In the genomic region with DNA sequence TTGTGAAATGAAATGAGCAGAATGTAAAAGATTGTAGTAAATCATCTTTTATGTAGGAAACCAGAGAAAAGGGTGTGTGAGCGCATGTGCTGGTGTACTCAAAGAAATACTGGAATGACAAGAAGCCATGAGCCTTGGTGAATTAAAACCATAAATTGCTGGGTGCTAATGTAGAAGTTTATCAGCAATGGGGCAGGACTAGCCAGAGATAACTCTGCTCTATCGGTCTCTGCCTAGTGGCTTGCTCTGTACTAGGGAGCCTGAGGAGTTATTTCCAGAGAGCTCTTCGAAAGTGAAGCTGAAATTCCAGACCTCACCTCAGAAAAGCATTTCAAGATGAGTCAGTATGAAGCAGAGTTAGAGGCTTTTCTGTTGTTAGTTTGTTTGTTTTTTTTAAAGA, we compare ENCODE assay signal across 28 mouse cellular contexts. TPM values are rescaled to one million over a fixed set of nuclear protein-coding genes. Genes with fewer than 3 reads are reported as not detected.
DNase-seq lines count a peak whose midpoint lies in the region; ATAC-seq and TF ChIP-seq lines count a peak whose summit lies in the region.
"Had no signal": no experiment of that assay in that cellular context is flagged by ENCODE, and none has a peak within 500 bp of the region (broad histone marks: within the 10 kb centered on the region; RNA-seq: fewer than 3 reads in every experiment).

No protein-coding gene starts in this region.

- TF ChIP-seq POLR2A in MEL (IDR thresholded peaks at IDR 0.05; ENCODE audit: control insufficient read depth in 1 of 2, insufficient read depth in 1 of 2, low read depth in 1 of 2, low read length in 2 of 2, poor library complexity in 1 of 2), result no peak

- no peak overlapping the region for H3K9ac ChIP-seq in MEL (ENCODE audit: control insufficient read depth, low read depth, low read length, poor library complexity, severe bottlenecking)
- H3K9ac ChIP-seq in liver, embryonic 15.5 days, result no peak overlapping the region
- H3K9ac ChIP-seq: embryonic facial prominence, embryonic 13.5 days; forebrain, embryonic 12.5 days; forebrain, embryonic 15.5 days; heart, embryonic 12.5 days; heart, embryonic 15.5 days; hindbrain, embryonic 13.5 days had no signal

- H3K79me2 ChIP-seq in MEL (ENCODE audit: control insufficient read depth, insufficient read depth, low read length, poor library complexity), result peaks cover 2% of the 10 kb centered on the region; the same call in 1 of the 2 replicates

- H3K9me3 ChIP-seq in MEL (replicated peaks; ENCODE audit: insufficient read depth, low read length), result no peaks in the 10 kb centered on the region
- no peaks in the 10 kb centered on the region for H3K9me3 ChIP-seq in liver, embryonic 15.5 days (replicated peaks)
- H3K9me3 ChIP-seq: embryonic facial prominence, embryonic 10.5 days; embryonic facial prominence, embryonic 13.5 days; forebrain, embryonic 12.5 days; forebrain, embryonic 15.5 days; heart, embryonic 12.5 days; heart, embryonic 15.5 days; hindbrain, embryonic 10.5 days; hindbrain, embryonic 13.5 days had no signal

- H3K36me3 ChIP-seq in MEL (ENCODE audit: control insufficient read depth in 1 of 2, insufficient read depth in 2 of 2, low read length in 2 of 2), result peaks cover 12 to 51% of the 10 kb centered on the region in 2 experiments
- peaks cover 59% of the 10 kb centered on the region for H3K36me3 ChIP-seq in liver, embryonic 15.5 days (replicated peaks)

- TF ChIP-seq RAD21 in MEL (IDR thresholded peaks at IDR 0.05; ENCODE audit: low read depth, low read length), result no peak

- 47% methylated on average over 3 of the region's 3 CpGs for whole genome bisulfite sequencing in liver, embryonic 15.5 days (ENCODE audit: insufficient replicate concordance)

- DNase-seq in MEL (ENCODE audit: low read depth, low spot score), result peak; percentile 30
- peak; percentile 24 for DNase-seq in c-Kit-positive CD71-positive TER-119-negative erythroid progenitor cells, embryonic 14.5 days (ENCODE audit: low read depth)
- DNase-seq in thymus, postnatal 10 days (ENCODE audit: low spot score in 2 of 2), result no peak
- no peak for DNase-seq in lung, postnatal 14 days
- DNase-seq: adrenal gland, postnatal 14 days; cerebellum, adult 11-12 months; cerebellum, adult 8-10 months; cerebellum, postnatal 10 days; cerebellum, postnatal 36 days; embryo, embryonic 11 days; gastrocnemius, postnatal 25 days; heart, adult 18-20 months; heart, postnatal 10 days; heart, postnatal 36 days had no signal

- peak; percentile 12 to 37; a peak in 2 of 4 replicates for TF ChIP-seq EP300 in MEL (IDR thresholded peaks at IDR 0.05; ENCODE audit: low read depth in 1 of 2, low read length in 2 of 2)

- H3K4me2 ChIP-seq in liver, embryonic 15.5 days, result no peak overlapping the region
- H3K4me2 ChIP-seq: embryonic facial prominence, embryonic 13.5 days; forebrain, embryonic 12.5 days; forebrain, embryonic 15.5 days; heart, embryonic 12.5 days; heart, embryonic 15.5 days; hindbrain, embryonic 13.5 days had no signal

- TF ChIP-seq CTCF in MEL (IDR thresholded peaks at IDR 0.05 in 2 of 3, conservative IDR thresholded peaks at IDR 0.05 in 1 of 3; ENCODE audit: control insufficient read depth in 1 of 3, insufficient read depth in 1 of 3, low read depth in 2 of 3, low read length in 3 of 3, poor library complexity in 1 of 3, severe bottlenecking in 1 of 3), result no peak

- H3K27ac ChIP-seq in MEL (ENCODE audit: control insufficient read depth, low read depth, low read length), result no peak overlapping the region
- H3K27ac ChIP-seq in liver, embryonic 15.5 days (replicated peaks), result no peak overlapping the region
- H3K27ac ChIP-seq: embryonic facial prominence, embryonic 10.5 days; embryonic facial prominence, embryonic 13.5 days; forebrain, embryonic 12.5 days; forebrain, embryonic 15.5 days; heart, embryonic 15.5 days; hindbrain, embryonic 10.5 days; hindbrain, embryonic 13.5 days had no signal

- peak; percentile 61; the same call in 1 of the 2 replicates for ATAC-seq in liver, embryonic 15.5 days (ENCODE audit: insufficient read depth)
- ATAC-seq in megakaryocyte-erythroid progenitor cell, adult 5-6 weeks (replicated peaks; ENCODE audit: low FRiP score, low TSS enrichment, poor library complexity, severe bottlenecking), result peak; percentile 74
- ATAC-seq: CD4-positive, CD25-positive, alpha-beta regulatory T cell, adult 4 months; forebrain, embryonic 15.5 days; hindbrain, embryonic 16.5 days; Patski had no signal

- H3K4me1 ChIP-seq in MEL (ENCODE audit: control insufficient read depth in 1 of 2, insufficient read depth in 2 of 2, low read length in 2 of 2), result peaks cover 3 to 12% of the 10 kb centered on the region in 2 experiments; a peak in 3 of 4 replicates
- H3K4me1 ChIP-seq in liver, embryonic 15.5 days (replicated peaks), result 0 out of 2 replicates have a peak, but pooled peaks cover 5% of the 10 kb centered on the region
- H3K4me1 ChIP-seq: embryonic facial prominence, embryonic 10.5 days; embryonic facial prominence, embryonic 13.5 days; forebrain, embryonic 12.5 days; forebrain, embryonic 15.5 days; heart, embryonic 12.5 days; heart, embryonic 15.5 days; hindbrain, embryonic 10.5 days; hindbrain, embryonic 13.5 days had no signal

- H3K4me3 ChIP-seq in MEL (ENCODE audit: control insufficient read depth in 1 of 2, insufficient read depth in 1 of 2, low read depth in 2 of 2, low read length in 2 of 2), result no peak overlapping the region
- no peak overlapping the region for H3K4me3 ChIP-seq in liver, embryonic 15.5 days (replicated peaks)
- H3K4me3 ChIP-seq: embryonic facial prominence, embryonic 10.5 days; embryonic facial prominence, embryonic 13.5 days; erythroblast, embryonic 14.5 days; forebrain, embryonic 12.5 days; forebrain, embryonic 15.5 days; heart, embryonic 12.5 days; heart, embryonic 15.5 days; hindbrain, embryonic 10.5 days; hindbrain, embryonic 13.5 days had no signal

- H3K27me3 ChIP-seq in MEL (ENCODE audit: control insufficient read depth in 1 of 2, insufficient read depth in 2 of 2, low read length in 2 of 2), result no peaks in the 10 kb centered on the region
- no peaks in the 10 kb centered on the region for H3K27me3 ChIP-seq in liver, embryonic 15.5 days
- H3K27me3 ChIP-seq: embryonic facial prominence, embryonic 13.5 days; forebrain, embryonic 12.5 days; forebrain, embryonic 15.5 days; heart, embryonic 12.5 days; heart, embryonic 15.5 days; hindbrain, embryonic 13.5 days; Patski had no signal

TF ChIP-seq in MEL, 35 proteins besides CTCF, POLR2A, EP300 and RAD21:
- TF ChIP-seq MYB (IDR thresholded peaks at IDR 0.05; ENCODE audit: low read depth, low read length) (no peak), RCOR1 (IDR thresholded peaks at IDR 0.05; ENCODE audit: low read depth, low read length) (no peak), GATA1 (IDR thresholded peaks at IDR 0.05; ENCODE audit: low read depth, low read length) (peak; percentile 79)

RNA-seq across cellular contexts. Expression of a gene that starts 12.9 kb away (rescaled TPM):
- total RNA-seq in MEL (2012; rRNA removed), result 36.2 and 40.3 TPM in 2 replicates
- polyA plus RNA-seq in MEL (2012; ENCODE audit: insufficient read depth in 1 of 2, insufficient read length in 2 of 2, low read depth in 1 of 2, low replicate concordance in 2 of 2, missing spikeins in 1 of 2), result 10 to 100 TPM in 1 of 2 experiments, not detected in 1; 46.3 TPM
- 22.1 and 22.8 TPM in 2 replicates for polyA plus RNA-seq in liver, embryonic 15.5 days (2015; fragmentation: Nextera tagmentation; extraction: Ambion mirVana)
- 68.6 and 78.1 TPM in 2 replicates for total RNA-seq in megakaryocyte-erythroid progenitor cell, adult 5-6 weeks (2014; fragmentation: Nextera tagmentation)
- total RNA-seq in megakaryocyte-erythroid progenitor cell, adult 5-6 weeks (2017), result 61.1 and 72.1 TPM in 2 replicates

Comparison
In these comparisons a context has a peak if more than half of its experiments do, and no peak if none do; other contexts are left out.
1. DNase-seq: peak in MEL (single experiment) and c-Kit-positive CD71-positive TER-119-negative erythroid progenitor cells, embryonic 14.5 days (single experiment); none in thymus, postnatal 10 days (0 of 2) and lung, postnatal 14 days (single experiment).